Mouse (Mus musculus) liver, embryonic 15.5 days (tissue): ENCODE results near the gene Atp13a2. TPM values are rescaled to one million over a fixed set of nuclear protein-coding genes. Genes with fewer than 3 reads are reported as not detected.

Source experiments
- ATAC-seq: fragments of 200-750 bp; cut with Nextera tagmentation; 2 replicates; pipeline ENCODE4 v1.8.0; 2017; ENCODE audit warnings: moderate number of reproducible peaks, mild to moderate bottlenecking, moderate library complexity; ENCODE audit not compliant: insufficient read depth
- H3K27ac ChIP-seq: fragments of 300-500 bp; sonication (generic); replicated peaks from 2 replicates; pipeline ENCODE4 v1.5.1; 2015; ENCODE audit warnings: mild to moderate bottlenecking, inconsistent platforms
- H3K27me3 ChIP-seq: fragments of 300-500 bp; sonication (generic); 2 replicates; pipeline ENCODE4 v1.6.1; 2015; ENCODE audit warnings: mild to moderate bottlenecking, inconsistent platforms
- H3K36me3 ChIP-seq: fragments of 300-500 bp; sonication (generic); replicated peaks from 2 replicates; pipeline ENCODE4 v1.6.1; 2015; ENCODE audit warnings: moderate library complexity, mild to moderate bottlenecking, inconsistent platforms
- H3K4me1 ChIP-seq: fragments of 300-500 bp; sonication (generic); replicated peaks from 2 replicates; pipeline ENCODE4 v1.6.1; 2015; ENCODE audit warnings: inconsistent platforms
- H3K4me2 ChIP-seq: fragments of 300-500 bp; sonication (generic); 2 replicates; pipeline ENCODE4 v1.6.1; 2015; ENCODE audit warnings: moderate library complexity, mild to moderate bottlenecking, inconsistent platforms
- H3K4me3 ChIP-seq: fragments of 300-500 bp; sonication (generic); replicated peaks from 2 replicates; pipeline ENCODE4 v1.5.1; 2015; ENCODE audit warnings: mild to moderate bottlenecking, inconsistent platforms
- H3K9ac ChIP-seq: fragments of 300-500 bp; sonication (generic); 2 replicates; pipeline ENCODE4 v1.6.1; 2015; ENCODE audit warnings: moderate library complexity, mild to moderate bottlenecking, inconsistent platforms
- H3K9me3 ChIP-seq: fragments of 300-500 bp; sonication (generic); replicated peaks from 2 replicates; pipeline ENCODE4 v1.6.1; 2016; ENCODE audit warnings: inconsistent platforms
- WGBS: fragments of 180-500 bp; shearing (Covaris S2); methylation state at CpG from one replicate; pipeline ENCODE4 v1.1.7; 2015; ENCODE audit warnings: mixed read lengths; ENCODE audit not compliant: insufficient replicate concordance; 5-methylcytosine and 5-hydroxymethylcytosine counted together
- polyA plus RNA-seq: library from polyadenylated mRNA; unstranded; fragments of >200 nt; fragmentation: Nextera tagmentation; extraction: Ambion mirVana; gene quantifications from 2 replicates; pipeline ENCODE4 v1.2.1, GENCODE M21; 2015

Gene Atp13a2
- polyA plus RNA-seq, 1 experiment from 2014 or later, result 17.4 TPM

GRCm38 (mm10) chr4:140950574-140950973 lies 36.1 kb upstream of the Atp13a2 start:
- Histone ChIP-seq H3K4me3 (no peak overlapping the region), H3K27ac (no peak overlapping the region), H3K4me1 (peaks cover 3% of the 10 kb centered on the region; the same call in 1 of the 2 replicates), H3K27me3 (peaks cover 7% of the 10 kb centered on the region; the same call in 1 of the 2 replicates), H3K36me3 (no peaks in the 10 kb centered on the region), H3K9ac (no peak overlapping the region), H3K4me2 (no peak overlapping the region), H3K9me3 (no peaks in the 10 kb centered on the region)
- ATAC-seq, result no peak
- 69% methylated on average over 3 of the region's 3 CpGs for WGBS

GRCm38 (mm10) chr4:140951861-140952641 lies 34.6 kb upstream of the Atp13a2 start:
- H3K4me2 ChIP-seq, result no peak overlapping the region
- 51% methylated on average over 18 of the region's 18 CpGs for WGBS
- peaks cover 3% of the 10 kb centered on the region; the same call in 1 of the 2 replicates for H3K4me1 ChIP-seq
- H3K27me3 ChIP-seq, result peaks cover 15% of the 10 kb centered on the region
- ATAC-seq, result no peak
- no peak overlapping the region; the same call in 1 of the 2 replicates for H3K27ac ChIP-seq
- H3K36me3 ChIP-seq, result no peaks in the 10 kb centered on the region
- H3K4me3 ChIP-seq, result no peak overlapping the region
- no peak overlapping the region for H3K9ac ChIP-seq
- no peaks in the 10 kb centered on the region for H3K9me3 ChIP-seq

GRCm38 (mm10) chr4:140957131-140957702 lies 29.5 kb upstream of the Atp13a2 start:
- Histone ChIP-seq H3K9ac (peak overlapping the region; percentile 6; the same call in 1 of the 2 replicates), H3K4me3 (peak overlapping the region; percentile 42), H3K4me2 (peak overlapping the region; percentile 65), H3K27me3 (peaks cover 23% of the 10 kb centered on the region), H3K27ac (no peak overlapping the region), H3K4me1 (peaks cover 29% of the 10 kb centered on the region), H3K36me3 (no peaks in the 10 kb centered on the region), H3K9me3 (no peaks in the 10 kb centered on the region)
- 20% methylated on average over 17 of the region's 17 CpGs for whole genome bisulfite sequencing
- ATAC-seq, result no peak

- Histone ChIP-seq H3K4me1 (peaks cover 34% of the 10 kb centered on the region), H3K9me3 (no peaks in the 10 kb centered on the region), H3K27me3 (peaks cover 23% of the 10 kb centered on the region), H3K27ac (no peak overlapping the region), H3K9ac (peak overlapping the region; percentile 6; the same call in 1 of the 2 replicates), H3K4me3 (peak overlapping the region; percentile 42), H3K4me2 (peak overlapping the region; percentile 65), H3K36me3 (no peaks in the 10 kb centered on the region)
- no peak for ATAC-seq
- WGBS, result 4% methylated on average over 13 of the region's 13 CpGs
These were observed 28.9 kb upstream of the Atp13a2 start for GRCm38 (mm10) chr4:140957725-140958124.

- WGBS, result 37% methylated on average over 6 of the region's 6 CpGs
These were observed 28.4 kb upstream of the Atp13a2 start for GRCm38 (mm10) chr4:140958319-140958718.

GRCm38 (mm10) chr4:140959128-140959679 lies 27.5 kb upstream of the Atp13a2 start:
- peaks cover 20% of the 10 kb centered on the region for H3K27me3 ChIP-seq
- no peaks in the 10 kb centered on the region for H3K36me3 ChIP-seq
- no peak overlapping the region for H3K4me3 ChIP-seq
- ATAC-seq, result no peak
- H3K9me3 ChIP-seq, result no peaks in the 10 kb centered on the region
- WGBS, result 76% methylated on average over 7 of the region's 7 CpGs
- H3K4me1 ChIP-seq, result peaks cover 46% of the 10 kb centered on the region
- no peak overlapping the region for H3K27ac ChIP-seq
- no peak overlapping the region for H3K9ac ChIP-seq
- H3K4me2 ChIP-seq, result no peak overlapping the region

More at GRCm38 (mm10) chr4:140958319-140958718, 28.4 kb upstream of the Atp13a2 start:
- H3K4me1 ChIP-seq, result peaks cover 40% of the 10 kb centered on the region
- H3K9ac ChIP-seq, result no peak overlapping the region
- H3K27me3 ChIP-seq, result peaks cover 20% of the 10 kb centered on the region
- no peak for ATAC-seq
- no peaks in the 10 kb centered on the region for H3K9me3 ChIP-seq
- H3K36me3 ChIP-seq, result no peaks in the 10 kb centered on the region
- no peak overlapping the region for H3K4me3 ChIP-seq
- H3K27ac ChIP-seq, result no peak overlapping the region
- no peak overlapping the region for H3K4me2 ChIP-seq

- no peak overlapping the region for H3K9ac ChIP-seq
These were observed 26.8 kb upstream of the Atp13a2 start for GRCm38 (mm10) chr4:140959715-140960479.

GRCm38 (mm10) chr4:140960781-140961466 lies 25.7 kb upstream of the Atp13a2 start, which contains the start of gene Sdhb:
Gene Sdhb, plus strand, starts transcription at chr4:140961203.
- Histone ChIP-seq H3K9me3 (no peaks in the 10 kb centered on the region), H3K9ac (peak within 1 kb of the TSS; percentile 80), H3K4me2 (peak within 1 kb of the TSS; percentile 87), H3K36me3 (no peaks in the 10 kb centered on the region), H3K4me1 (peaks cover 54% of the 10 kb centered on the region), H3K27me3 (peaks cover 12% of the 10 kb centered on the region), H3K4me3 (peak within 1 kb of the TSS; percentile 85), H3K27ac (peak within 1 kb of the TSS; percentile 81)
- peak; percentile 95 for ATAC-seq
- 5% methylated on average over 37 of the region's 37 CpGs for WGBS

More at GRCm38 (mm10) chr4:140959715-140960479, 26.8 kb upstream of the Atp13a2 start:
- no peak for ATAC-seq
- Histone ChIP-seq H3K9me3 (no peaks in the 10 kb centered on the region), H3K27me3 (peaks cover 20% of the 10 kb centered on the region), H3K27ac (no peak overlapping the region), H3K4me3 (no peak overlapping the region), H3K4me1 (peaks cover 49% of the 10 kb centered on the region), H3K36me3 (no peaks in the 10 kb centered on the region), H3K4me2 (no peak overlapping the region)
- WGBS, result 63% methylated on average over 10 of the region's 10 CpGs

- Histone ChIP-seq H3K36me3 (peaks cover 4% of the 10 kb centered on the region; the same call in 1 of the 2 replicates), H3K4me3 (peak overlapping the region; percentile 85), H3K27ac (peak overlapping the region; percentile 81), H3K9me3 (no peaks in the 10 kb centered on the region), H3K4me1 (peaks cover 59% of the 10 kb centered on the region), H3K9ac (peak overlapping the region; percentile 80), H3K4me2 (peak overlapping the region; percentile 87), H3K27me3 (peaks cover 12% of the 10 kb centered on the region)
- WGBS, result 1% methylated on average over 38 of the region's 38 CpGs
- ATAC-seq, result peak; percentile 37
These were observed 25.0 kb upstream of the Atp13a2 start for GRCm38 (mm10) chr4:140961467-140962206.
